9 mouse cellular contexts compared by ENCODE assay signal in the genomic region with DNA sequence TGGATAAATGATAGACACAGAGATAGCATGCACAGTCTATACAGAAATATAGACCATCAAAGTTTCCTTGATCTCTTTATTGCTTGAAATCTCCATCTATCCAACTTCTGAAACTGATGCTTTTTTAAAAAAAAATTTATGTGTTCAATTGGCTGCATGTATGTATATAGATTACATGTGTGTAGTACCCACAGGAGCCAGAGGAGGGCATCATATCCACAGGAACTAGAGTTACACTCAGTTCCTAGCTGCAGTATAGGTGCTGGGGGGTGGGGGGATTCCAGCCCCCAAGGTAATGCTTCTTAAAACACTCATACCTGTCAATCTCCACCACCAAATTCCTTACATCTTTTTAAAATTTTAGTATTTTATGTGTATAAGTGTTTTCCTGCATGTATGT. TPM values are rescaled to one million over a fixed set of nuclear protein-coding genes. Genes with fewer than 3 reads are reported as not detected.
DNase-seq lines count a peak whose midpoint lies in the region; ATAC-seq and TF ChIP-seq lines count a peak whose summit lies in the region.
"Had no signal": no experiment of that assay in that cellular context is flagged by ENCODE, and none has a peak within 500 bp of the region (broad histone marks: within the 10 kb centered on the region; RNA-seq: fewer than 3 reads in every experiment).

No protein-coding gene starts in this region.

- H3K9me3 ChIP-seq in intestine, postnatal 0 days (ENCODE audit: control insufficient read depth): 0 out of 2 replicates have a peak, but pooled peaks cover 3% of the 10 kb centered on the region
- no peaks in the 10 kb centered on the region for H3K9me3 ChIP-seq in intestine, embryonic 16.5 days (ENCODE audit: control insufficient read depth, low read length)
- H3K9me3 ChIP-seq: forebrain, embryonic 15.5 days had no signal

- peak; percentile 58 for TF ChIP-seq CTCF in intestine, postnatal 0 days (IDR thresholded peaks at IDR 0.05; ENCODE audit: low read depth)

- DNase-seq in A20 (ENCODE audit: low read depth, low spot score) (peak; percentile 57), NIH3T3 (ENCODE audit: low read depth) (peak; percentile 46)
- DNase-seq in layer of hippocampus, postnatal 10 days (ENCODE audit: low spot score in 2 of 2): no peak
- no peak for DNase-seq in layer of hippocampus, postnatal 36 days
- no peak for DNase-seq in cerebellum, adult 9-10 months

- H3K4me2 ChIP-seq in intestine, postnatal 0 days (replicated peaks; ENCODE audit: low read depth): no peak overlapping the region
- no peak overlapping the region for H3K4me2 ChIP-seq in intestine, embryonic 16.5 days (ENCODE audit: low read depth, low read length)
- H3K4me2 ChIP-seq: forebrain, embryonic 15.5 days had no signal

- H3K9ac ChIP-seq in intestine, postnatal 0 days (ENCODE audit: low read depth, low read length): no peak overlapping the region
- H3K9ac ChIP-seq in intestine, embryonic 16.5 days (ENCODE audit: low read depth, low read length): no peak overlapping the region
- H3K9ac ChIP-seq: forebrain, embryonic 15.5 days had no signal

- no peak overlapping the region for H3K4me3 ChIP-seq in intestine, postnatal 0 days (ENCODE audit: low read depth, low read length)
- H3K4me3 ChIP-seq in intestine, embryonic 16.5 days (ENCODE audit: low read length): no peak overlapping the region
- H3K4me3 ChIP-seq: forebrain, embryonic 15.5 days had no signal

- no peak for ATAC-seq in intestine, postnatal 0 days
- no peak for ATAC-seq in intestine, embryonic 16.5 days
- ATAC-seq in megakaryocyte, adult 5-6 weeks (ENCODE audit: poor library complexity, severe bottlenecking): peak; percentile 66; the same call in 1 of the 2 replicates
- ATAC-seq: forebrain, embryonic 15.5 days had no signal

- no peaks in the 10 kb centered on the region for H3K27me3 ChIP-seq in intestine, postnatal 0 days (replicated peaks; ENCODE audit: control insufficient read depth, insufficient read depth, low read length)
- no peaks in the 10 kb centered on the region for H3K27me3 ChIP-seq in intestine, embryonic 16.5 days (replicated peaks; ENCODE audit: control insufficient read depth, insufficient read depth, low read length)
- H3K27me3 ChIP-seq: forebrain, embryonic 15.5 days had no signal

- no peaks in the 10 kb centered on the region for H3K4me1 ChIP-seq in intestine, postnatal 0 days (replicated peaks; ENCODE audit: control insufficient read depth, insufficient read depth, low read length)
- no peaks in the 10 kb centered on the region for H3K4me1 ChIP-seq in intestine, embryonic 16.5 days (ENCODE audit: control insufficient read depth, insufficient read depth, low read length)
- H3K4me1 ChIP-seq: forebrain, embryonic 15.5 days had no signal

- peaks cover 15% of the 10 kb centered on the region; the same call in 1 of the 2 replicates for H3K36me3 ChIP-seq in intestine, postnatal 0 days (ENCODE audit: control insufficient read depth, insufficient read depth)
- peaks cover 5% of the 10 kb centered on the region for H3K36me3 ChIP-seq in intestine, embryonic 16.5 days (ENCODE audit: control insufficient read depth, insufficient read depth, low read length)

- H3K27ac ChIP-seq in intestine, postnatal 0 days (ENCODE audit: low read depth, low read length): no peak overlapping the region
- no peak overlapping the region for H3K27ac ChIP-seq in intestine, embryonic 16.5 days (ENCODE audit: low read length)
- H3K27ac ChIP-seq: forebrain, embryonic 15.5 days had no signal

RNA-seq across cellular contexts. Expression of gene Ift80, which starts 39.7 kb away (rescaled TPM):
- 1.8 and 1.9 TPM in 2 replicates for polyA plus RNA-seq in intestine, postnatal 0 days (2015; fragmentation: Nextera tagmentation; extraction: Ambion mirVana)
- polyA plus RNA-seq in intestine, embryonic 16.5 days (2015; fragmentation: Nextera tagmentation; extraction: Ambion mirVana): 7.4 and 8.6 TPM in 2 replicates
- 8.0 and 10.8 TPM in 2 replicates for total RNA-seq in megakaryocyte, adult 5-6 weeks (2015)
- total RNA-seq in megakaryocyte, adult 5-6 weeks (2017): 13.7 and 15.2 TPM in 2 replicates
- 10 to 100 TPM; 13.4 to 22.5 TPM for total RNA-seq in layer of hippocampus, postnatal 10 days (2021)
- 10 to 100 TPM; 26.0 to 28.4 TPM for total RNA-seq in layer of hippocampus, postnatal 36 days (2021)

RNA-seq across cellular contexts. Expression of gene Smc4, which starts 39.9 kb away (rescaled TPM):
- polyA plus RNA-seq in intestine, postnatal 0 days (2015; fragmentation: Nextera tagmentation; extraction: Ambion mirVana): 53.3 and 56.6 TPM in 2 replicates
- polyA plus RNA-seq in intestine, embryonic 16.5 days (2015; fragmentation: Nextera tagmentation; extraction: Ambion mirVana): 104 and 121 TPM in 2 replicates
- total RNA-seq in megakaryocyte, adult 5-6 weeks (2015): 263 and 290 TPM in 2 replicates
- 541 and 545 TPM in 2 replicates for total RNA-seq in megakaryocyte, adult 5-6 weeks (2017)
- 10 to 100 TPM; 14.7 to 15.5 TPM for total RNA-seq in layer of hippocampus, postnatal 10 days (2021)
- 1 to 10 TPM; 6.9 to 7.5 TPM for total RNA-seq in layer of hippocampus, postnatal 36 days (2021)

Comparison
In these comparisons a context has a peak if more than half of its experiments do, and no peak if none do; other contexts are left out.
1. DNase-seq: peak in A20 (single experiment) and NIH3T3 (single experiment); none in layer of hippocampus, postnatal 10 days (0 of 2), layer of hippocampus, postnatal 36 days (0 of 2) and cerebellum, adult 9-10 months (single experiment).
2. RNA of gene Smc4, which starts 39.9 kb away (total RNA-seq): 263 to 545 TPM in megakaryocyte, adult 5-6 weeks; 14.7 to 15.5 TPM in layer of hippocampus, postnatal 10 days and 6.9 to 7.5 TPM in layer of hippocampus, postnatal 36 days; every median in the first group is over 10 times any median in the second.